Mouse (Mus musculus) hindbrain, embryonic 12.5 days (tissue): ENCODE measurements at regions not wholly inside any gene's neighbourhood (a gene's known extent, or its start where the extent isn't known, plus 50 kb on each side); places are given as distances from the start of the nearest gene placed in this dataset.

ENCODE experiments used
- ATAC-seq: fragments of 200-750 bp; cut with Nextera tagmentation; 2 replicates; pipeline ENCODE4 v1.8.0; 2017; ENCODE audit warnings: moderate TSS enrichment; ENCODE audit not compliant: low FRiP score
- H3K27ac ChIP-seq: fragments of 300-500 bp; sonication (generic); 2 replicates; pipeline ENCODE4 v1.5.1; 2016; ENCODE audit warnings: mild to moderate bottlenecking
- H3K27me3 ChIP-seq: fragments of 300-500 bp; sonication (generic); 2 replicates; pipeline ENCODE4 v1.6.1; 2016; ENCODE audit warnings: mild to moderate bottlenecking
- H3K36me3 ChIP-seq: fragments of 300-500 bp; sonication (generic); 2 replicates; pipeline ENCODE4 v1.6.1; 2016; ENCODE audit warnings: mild to moderate bottlenecking
- H3K4me1 ChIP-seq: fragments of 300-500 bp; sonication (generic); 2 replicates; pipeline ENCODE4 v1.6.1; 2016
- H3K4me2 ChIP-seq: fragments of 300-500 bp; sonication (generic); replicated peaks from 2 replicates; pipeline ENCODE4 v1.6.1; 2016; ENCODE audit warnings: mild to moderate bottlenecking
- H3K4me3 ChIP-seq: fragments of 300-500 bp; sonication (generic); 2 replicates; pipeline ENCODE4 v1.5.1; 2016; ENCODE audit warnings: mild to moderate bottlenecking
- H3K9ac ChIP-seq: fragments of 300-500 bp; sonication (generic); 2 replicates; pipeline ENCODE4 v1.6.1; 2016; ENCODE audit warnings: mild to moderate bottlenecking, moderate library complexity
- H3K9me3 ChIP-seq: fragments of 300-500 bp; sonication (generic); replicated peaks from 2 replicates; pipeline ENCODE4 v1.6.1; 2016; ENCODE audit warnings: mild to moderate bottlenecking
- WGBS: fragments of 180-500 bp; shearing (Covaris S2); methylation state at CpG from one replicate; pipeline ENCODE4 v1.1.7; 2016; 5-methylcytosine and 5-hydroxymethylcytosine counted together

GRCm38 (mm10) chr1:144309901-144310300 lies 60.9 kb upstream of the Rgs1 start:
- no peak overlapping the region for H3K4me3 ChIP-seq
- H3K27me3 ChIP-seq = no peaks in the 10 kb centered on the region
- no peak overlapping the region for H3K9ac ChIP-seq
- 76% methylated on average over 3 of the region's 3 CpGs for WGBS
- H3K27ac ChIP-seq = no peak overlapping the region
- no peak for ATAC-seq
- no peaks in the 10 kb centered on the region for H3K9me3 ChIP-seq
- no peaks in the 10 kb centered on the region for H3K4me1 ChIP-seq
- H3K36me3 ChIP-seq = no peaks in the 10 kb centered on the region
- no peak overlapping the region for H3K4me2 ChIP-seq

- whole genome bisulfite sequencing = 87% methylated on average over 5 of the region's 5 CpGs
- Histone ChIP-seq H3K9ac (no peak overlapping the region), H3K27ac (no peak overlapping the region), H3K4me1 (no peaks in the 10 kb centered on the region), H3K36me3 (no peaks in the 10 kb centered on the region), H3K4me2 (no peak overlapping the region), H3K4me3 (no peak overlapping the region), H3K9me3 (no peaks in the 10 kb centered on the region), H3K27me3 (no peaks in the 10 kb centered on the region)
- ATAC-seq = no peak
These were observed 59.3 kb upstream of the Rgs1 start for GRCm38 (mm10) chr1:144308313-144308712.

- H3K27ac ChIP-seq = no peak overlapping the region
- no peak for ATAC-seq
- 97% methylated on average over 2 of the region's 2 CpGs for WGBS
These were observed 58.8 kb upstream of the Rgs1 start for GRCm38 (mm10) chr1:144307854-144308285.

GRCm38 (mm10) chr1:144307017-144307853 lies 58.2 kb upstream of the Rgs1 start:
- no peaks in the 10 kb centered on the region for H3K9me3 ChIP-seq

More at GRCm38 (mm10) chr1:144307854-144308285, 58.8 kb upstream of the Rgs1 start:
- Histone ChIP-seq H3K9me3 (no peaks in the 10 kb centered on the region), H3K36me3 (no peaks in the 10 kb centered on the region), H3K4me2 (no peak overlapping the region), H3K27me3 (no peaks in the 10 kb centered on the region), H3K9ac (no peak overlapping the region), H3K4me1 (no peaks in the 10 kb centered on the region), H3K4me3 (no peak overlapping the region)

GRCm38 (mm10) chr1:144306284-144306683 lies 57.2 kb upstream of the Rgs1 start:
- no peak for ATAC-seq
- Histone ChIP-seq H3K9ac (no peak overlapping the region), H3K36me3 (no peaks in the 10 kb centered on the region), H3K4me2 (no peak overlapping the region), H3K27me3 (no peaks in the 10 kb centered on the region), H3K9me3 (no peaks in the 10 kb centered on the region), H3K4me1 (no peaks in the 10 kb centered on the region), H3K27ac (no peak overlapping the region), H3K4me3 (no peak overlapping the region)
- 69% methylated on average over 2 of the region's 2 CpGs for WGBS

More at GRCm38 (mm10) chr1:144307017-144307853, 58.2 kb upstream of the Rgs1 start:
- H3K27me3 ChIP-seq = no peaks in the 10 kb centered on the region
- no peaks in the 10 kb centered on the region for H3K4me1 ChIP-seq
- H3K4me3 ChIP-seq = no peak overlapping the region
- H3K4me2 ChIP-seq = no peak overlapping the region
- 63% methylated on average over 7 of the region's 7 CpGs for WGBS
- ATAC-seq = no peak
- H3K36me3 ChIP-seq = no peaks in the 10 kb centered on the region
- H3K27ac ChIP-seq = no peak overlapping the region
- no peak overlapping the region for H3K9ac ChIP-seq

GRCm38 (mm10) chr1:144300670-144301069 lies 51.6 kb upstream of the Rgs1 start:
- no peak overlapping the region for H3K4me3 ChIP-seq
- H3K36me3 ChIP-seq = no peaks in the 10 kb centered on the region
- H3K27ac ChIP-seq = no peak overlapping the region
- no peaks in the 10 kb centered on the region for H3K9me3 ChIP-seq
- H3K27me3 ChIP-seq = no peaks in the 10 kb centered on the region
- ATAC-seq = no peak
- no peak overlapping the region for H3K4me2 ChIP-seq
- no peaks in the 10 kb centered on the region for H3K4me1 ChIP-seq
- no peak overlapping the region for H3K9ac ChIP-seq
- WGBS = 92% methylated on average over 2 of the region's 2 CpGs
